Mouse (Mus musculus) hindbrain, embryonic 13.5 days (tissue): Measurements from ENCODE around the gene Hist1h2ak. TPM values are rescaled to one million over a fixed set of nuclear protein-coding genes. Genes with fewer than 3 reads are reported as not detected.
A peak's percentile ranks its signal among the peaks of the same experiment; 100 is the strongest.
"Not testable (repeated sequence)": the region's sequence is repeated elsewhere in the genome, so short reads cannot be mapped to it uniquely, and the experiment has no call there.

Source experiments
- ATAC-seq: fragments of 200-750 bp; cut with Nextera tagmentation; 2 replicates; pipeline ENCODE4 v1.8.0; 2017; ENCODE audit warnings: moderate TSS enrichment; ENCODE audit not compliant: low FRiP score
- H3K27ac ChIP-seq: fragments of 300-500 bp; sonication (generic); 2 replicates; pipeline ENCODE4 v1.5.1; 2015; ENCODE audit warnings: inconsistent platforms, mild to moderate bottlenecking, moderate library complexity
- H3K27me3 ChIP-seq: fragments of 300-500 bp; sonication (generic); 2 replicates; pipeline ENCODE4 v1.6.1; 2015; ENCODE audit warnings: mild to moderate bottlenecking, inconsistent platforms
- H3K36me3 ChIP-seq: fragments of 300-500 bp; sonication (generic); 2 replicates; pipeline ENCODE4 v1.6.1; 2015; ENCODE audit warnings: mild to moderate bottlenecking, inconsistent platforms
- H3K4me1 ChIP-seq: fragments of 300-500 bp; sonication (generic); replicated peaks from 2 replicates; pipeline ENCODE4 v1.6.1; 2015; ENCODE audit warnings: inconsistent platforms
- H3K4me2 ChIP-seq: fragments of 300-500 bp; sonication (generic); 2 replicates; pipeline ENCODE4 v1.6.1; 2015; ENCODE audit warnings: inconsistent platforms, mild to moderate bottlenecking, moderate library complexity
- H3K4me3 ChIP-seq: fragments of 300-500 bp; sonication (generic); 2 replicates; pipeline ENCODE4 v1.5.1; 2015; ENCODE audit warnings: mild to moderate bottlenecking, inconsistent platforms
- H3K9ac ChIP-seq: fragments of 300-500 bp; sonication (generic); 2 replicates; pipeline ENCODE4 v1.6.1; 2015; ENCODE audit warnings: mild to moderate bottlenecking, inconsistent platforms
- H3K9me3 ChIP-seq: fragments of 300-500 bp; sonication (generic); 2 replicates; pipeline ENCODE4 v1.6.1; 2016; ENCODE audit warnings: inconsistent platforms
- WGBS: fragments of 180-500 bp; shearing (Covaris S2); methylation state at CpG from one replicate; pipeline ENCODE4 v1.1.7; 2015; 5-methylcytosine and 5-hydroxymethylcytosine counted together
- polyA plus RNA-seq: library from polyadenylated mRNA; unstranded; fragments of >200 nt; fragmentation: Nextera tagmentation; extraction: Ambion mirVana; gene quantifications from 2 replicates; pipeline ENCODE4 v1.2.1, GENCODE M21; 2015

The Hist1h2ak gene
- polyA plus RNA-seq, 1 experiment from 2014 or later: 10.4 TPM

DNA sequence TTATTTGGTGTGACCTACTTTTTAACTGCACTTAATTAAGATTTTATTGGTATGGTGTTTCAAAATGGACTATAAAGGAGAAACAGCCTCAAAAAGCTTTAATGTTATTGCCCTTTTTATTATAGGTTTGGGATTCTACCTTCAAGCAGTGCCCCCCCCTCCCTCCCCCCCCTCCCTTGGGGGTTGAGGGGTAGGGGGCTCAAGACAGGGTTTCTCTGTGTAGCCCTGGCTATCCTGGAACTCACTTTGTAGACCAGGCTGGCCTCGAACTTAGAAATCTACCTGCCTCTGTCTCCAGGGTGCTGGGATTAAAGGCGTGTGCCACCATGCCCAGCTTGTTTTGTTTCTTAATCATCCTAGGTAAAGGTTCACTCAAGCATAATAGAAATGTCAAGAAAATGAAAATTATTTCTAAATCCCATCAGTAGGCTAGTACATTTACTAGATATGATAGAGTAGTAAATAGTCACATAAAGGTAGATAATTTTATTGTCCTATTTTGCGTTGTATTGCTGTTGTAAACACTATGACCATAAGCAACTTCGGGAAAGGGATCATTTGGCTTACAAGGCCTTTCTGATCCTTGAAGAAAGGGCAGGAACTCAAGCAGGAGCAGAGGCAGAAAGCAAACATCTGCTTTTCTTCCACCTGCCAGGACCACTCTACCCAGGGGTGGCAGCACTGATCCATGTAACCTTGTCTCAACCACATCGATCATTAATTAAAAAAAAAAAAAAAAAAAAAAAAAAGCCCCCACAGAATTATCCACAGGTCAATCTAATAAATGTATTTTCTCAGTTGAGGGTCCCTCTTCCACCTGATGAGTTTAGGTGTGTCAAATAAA lies 30.4 kb downstream of the Hist1h2ak start:
- peak overlapping the region; percentile 67 for H3K4me2 ChIP-seq
- no peak overlapping the region for H3K4me3 ChIP-seq
- 35% methylated on average over 5 of the region's 5 CpGs for WGBS

GRCm38 (mm10) chr13:21722373-21722925 lies 31.2 kb downstream of the Hist1h2ak start:
- no peaks in the 10 kb centered on the region for H3K9me3 ChIP-seq
- peaks cover 24% of the 10 kb centered on the region for H3K4me1 ChIP-seq
- ATAC-seq: peak; percentile 22
- peak overlapping the region; percentile 67 for H3K4me2 ChIP-seq
- no peaks in the 10 kb centered on the region for H3K36me3 ChIP-seq
- H3K27ac ChIP-seq: peak overlapping the region; percentile 90
- WGBS: 3% methylated on average over 11 of the region's 11 CpGs
- H3K9ac ChIP-seq: peak overlapping the region; percentile 68
- no peaks in the 10 kb centered on the region for H3K27me3 ChIP-seq
- peak overlapping the region; percentile 42 for H3K4me3 ChIP-seq

More for the DNA sequence above, 30.4 kb downstream of the Hist1h2ak start:
- Histone ChIP-seq H3K27ac (peak overlapping the region; percentile 52; the same call in 1 of the 2 replicates), H3K27me3 (no peaks in the 10 kb centered on the region), H3K9me3 (no peaks in the 10 kb centered on the region), H3K36me3 (no peaks in the 10 kb centered on the region), H3K4me1 (peaks cover 26% of the 10 kb centered on the region), H3K9ac (no peak overlapping the region)
- no peak for ATAC-seq

DNA sequence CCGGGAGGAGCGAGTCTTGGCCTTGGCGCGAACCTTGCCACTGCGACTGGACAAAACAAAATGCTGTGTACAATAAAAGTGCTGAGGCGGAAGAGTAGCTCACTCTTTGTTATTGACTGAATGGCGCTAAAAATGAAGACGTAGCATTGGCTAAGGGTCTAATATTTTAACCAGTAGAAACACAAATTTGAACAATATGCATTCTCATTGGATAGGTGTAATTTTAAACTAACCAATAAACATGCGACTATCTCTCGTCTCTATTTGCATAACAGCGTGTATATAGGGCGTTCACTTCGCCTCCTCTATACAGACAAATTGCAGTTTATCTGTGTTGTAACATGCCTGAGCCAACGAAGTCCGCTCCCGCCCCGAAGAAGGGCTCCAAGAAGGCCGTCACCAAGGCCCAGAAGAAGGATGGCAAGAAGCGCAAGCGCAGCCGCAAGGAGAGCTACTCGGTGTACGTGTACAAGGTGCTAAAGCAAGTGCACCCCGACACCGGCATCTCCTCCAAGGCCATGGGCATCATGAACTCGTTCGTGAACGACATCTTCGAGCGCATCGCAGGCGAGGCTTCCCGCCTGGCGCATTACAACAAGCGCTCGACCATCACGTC lies 31.8 kb downstream of the Hist1h2ak start, which contains the start of gene Hist1h2bm:
TSS of gene Hist1h2bm (plus strand) at position 288 of the 616 bp plus-strand sequence.
- H3K4me1 ChIP-seq: peaks cover 26% of the 10 kb centered on the region
- peak within 1 kb of the TSS; percentile 67 for H3K4me2 ChIP-seq
- under 1% methylated on average over 37 of the region's 37 CpGs for WGBS
- peak within 1 kb of the TSS; percentile 42 for H3K4me3 ChIP-seq
- H3K27ac ChIP-seq: peak within 1 kb of the TSS; percentile 90
- not testable (repeated sequence) for H3K36me3 ChIP-seq, H3K27me3 ChIP-seq, H3K9me3 ChIP-seq
- peak within 1 kb of the TSS; percentile 68 for H3K9ac ChIP-seq
- peak; percentile 98 for ATAC-seq

DNA sequence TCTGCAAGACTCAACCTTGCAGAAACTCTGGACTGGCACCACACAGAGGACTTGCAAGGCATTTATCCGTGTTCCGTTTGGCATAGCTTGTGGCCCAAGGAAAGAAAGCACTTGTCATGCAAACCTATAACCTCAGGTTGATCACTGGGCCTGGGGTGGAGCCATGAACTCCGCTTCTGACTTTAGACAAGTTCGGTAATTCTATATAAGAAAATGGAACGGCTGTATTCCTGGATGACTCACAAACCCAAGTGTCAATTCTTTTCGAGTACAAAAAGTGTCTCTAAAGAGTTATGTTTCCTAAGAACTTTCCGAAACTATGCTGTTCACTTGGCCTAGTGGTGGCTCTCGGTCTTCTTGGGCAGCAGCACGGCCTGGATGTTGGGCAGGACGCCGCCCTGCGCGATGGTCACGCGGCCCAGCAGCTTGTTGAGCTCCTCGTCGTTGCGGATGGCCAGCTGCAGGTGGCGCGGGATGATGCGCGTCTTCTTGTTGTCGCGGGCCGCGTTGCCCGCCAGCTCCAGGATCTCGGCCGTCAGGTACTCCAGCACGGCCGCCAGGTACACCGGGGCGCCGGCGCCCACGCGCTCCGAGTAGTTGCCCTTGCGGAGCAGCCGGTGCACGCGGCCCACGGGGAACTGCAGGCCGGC lies 32.4 kb downstream of the Hist1h2ak start:
- H3K27me3 ChIP-seq, H3K36me3 ChIP-seq, H3K9me3 ChIP-seq: not testable (repeated sequence)
- H3K4me1 ChIP-seq: peaks cover 29% of the 10 kb centered on the region
- H3K4me3 ChIP-seq: peak overlapping the region; percentile 42
- peak overlapping the region; percentile 67 for H3K4me2 ChIP-seq
- peak overlapping the region; percentile 56; the same call in 1 of the 2 replicates for H3K9ac ChIP-seq
- WGBS: 2% methylated on average over 24 of the region's 44 CpGs
- peak; percentile 13 for ATAC-seq
- peak overlapping the region; percentile 77 for H3K27ac ChIP-seq

- H3K36me3 ChIP-seq: no peaks in the 10 kb centered on the region
- peak overlapping the region; percentile 46 for H3K4me3 ChIP-seq
- 67% methylated on average over 4 of the region's 4 CpGs for WGBS
- no peaks in the 10 kb centered on the region for H3K27me3 ChIP-seq
- peak overlapping the region; percentile 81 for H3K27ac ChIP-seq
- peaks cover 38% of the 10 kb centered on the region for H3K4me1 ChIP-seq
- H3K4me2 ChIP-seq: peak overlapping the region; percentile 75
- ATAC-seq: no peak
- H3K9ac ChIP-seq: peak overlapping the region; percentile 80
- no peaks in the 10 kb centered on the region for H3K9me3 ChIP-seq
These were observed 35.1 kb downstream of the Hist1h2ak start for GRCm38 (mm10) chr13:21718381-21719080.

- Histone ChIP-seq H3K4me1 (peaks cover 37% of the 10 kb centered on the region), H3K27ac (peak within 1 kb of the TSS; percentile 96), H3K4me2 (peak within 1 kb of the TSS; percentile 75), H3K9ac (peak within 1 kb of the TSS; percentile 80), H3K4me3 (peak within 1 kb of the TSS; percentile 46)
- H3K27me3 ChIP-seq, H3K36me3 ChIP-seq, H3K9me3 ChIP-seq: not testable (repeated sequence)
- WGBS: under 1% methylated on average over 30 of the region's 56 CpGs
- peak; percentile 43 for ATAC-seq
These were observed 36.0 kb downstream of the Hist1h2ak start, which contains the start of gene Hist1h3h for GRCm38 (mm10) chr13:21717397-21718357. Gene Hist1h3h (plus strand): TSS chr13:21717659.

- Histone ChIP-seq H3K4me3 (peak overlapping the region; percentile 45), H3K9ac (peak overlapping the region; percentile 73), H3K4me2 (peak overlapping the region; percentile 71), H3K27ac (peak overlapping the region; percentile 96), H3K4me1 (peaks cover 33% of the 10 kb centered on the region)
- ATAC-seq: peak; percentile 10; the same call in 1 of the 2 replicates
- WGBS: under 1% methylated on average over 13 of the region's 38 CpGs
- not testable (repeated sequence) for H3K27me3 ChIP-seq, H3K9me3 ChIP-seq, H3K36me3 ChIP-seq
These were observed 36.9 kb downstream of the Hist1h2ak start for GRCm38 (mm10) chr13:21716540-21717391.

DNA sequence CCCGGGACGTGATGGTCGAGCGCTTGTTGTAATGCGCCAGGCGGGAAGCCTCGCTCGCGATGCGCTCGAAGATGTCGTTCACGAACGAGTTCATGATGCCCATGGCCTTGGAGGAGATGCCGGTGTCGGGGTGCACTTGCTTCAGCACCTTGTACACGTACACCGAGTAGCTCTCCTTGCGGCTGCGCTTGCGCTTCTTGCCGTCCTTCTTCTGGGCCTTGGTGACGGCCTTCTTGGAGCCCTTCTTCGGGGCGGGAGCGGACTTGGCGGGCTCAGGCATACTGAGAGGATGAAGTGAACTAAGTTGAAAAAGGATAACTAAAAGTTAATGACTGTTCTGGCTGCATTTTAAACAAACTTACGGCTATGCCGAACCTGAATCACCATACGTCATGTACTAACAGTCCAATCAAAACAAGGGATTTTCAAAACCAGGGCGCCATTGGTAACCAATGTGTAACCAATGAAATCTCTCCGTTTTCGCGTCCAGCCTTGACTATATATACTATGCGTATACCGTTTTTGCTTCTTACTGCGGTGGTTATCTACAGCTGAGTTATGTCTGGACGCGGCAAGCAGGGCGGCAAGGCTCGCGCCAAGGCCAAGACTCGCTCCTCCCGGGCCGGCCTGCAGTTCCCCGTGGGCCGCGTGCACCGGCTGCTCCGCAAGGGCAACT lies 37.6 kb downstream of the Hist1h2ak start, which contains the start of the genes Hist1h2bl and Hist1h2ai:
TSS of gene Hist1h2bl (minus strand) at position 280 of the 676 bp plus-strand sequence.
TSS of gene Hist1h2ai (plus strand) at position 559 of the 676 bp plus-strand sequence.
- Histone ChIP-seq H3K27ac (peak within 1 kb of the TSS; percentile 96), H3K4me2 (peak within 1 kb of the TSS; percentile 71), H3K9ac (peak within 1 kb of the TSS; percentile 73), H3K4me1 (peaks cover 37% of the 10 kb centered on the region), H3K4me3 (peak within 1 kb of the TSS; percentile 45)
- H3K36me3 ChIP-seq, H3K27me3 ChIP-seq, H3K9me3 ChIP-seq: not testable (repeated sequence)
- ATAC-seq: peak; percentile 95
- under 1% methylated on average over 37 of the region's 50 CpGs for WGBS

- ATAC-seq: no peak
- under 1% methylated on average over 22 of the region's 22 CpGs for WGBS
- Histone ChIP-seq H3K4me3 (peak overlapping the region; percentile 45), H3K36me3 (no peaks in the 10 kb centered on the region), H3K4me1 (peaks cover 35% of the 10 kb centered on the region), H3K4me2 (peak overlapping the region; percentile 71), H3K27me3 (no peaks in the 10 kb centered on the region), H3K9me3 (no peaks in the 10 kb centered on the region), H3K9ac (peak overlapping the region; percentile 60), H3K27ac (peak overlapping the region; percentile 96)
These were observed 38.3 kb downstream of the Hist1h2ak start for GRCm38 (mm10) chr13:21715131-21715863.
